Mouse (Mus musculus): ENCODE measurements around the gene Scd1.
A peak's percentile ranks its signal among the peaks of the same experiment; 100 is the strongest.

The Scd1 gene

GRCm38 (mm10) chr19:44364029-44364428 is 43.6 kb downstream of the Scd1 start:
- peak; percentile 17 to 34 for DNase-seq (ENCODE audit: low spot score in 2 of 2)

- DNase-seq (ENCODE audit: low spot score in 2 of 2), result peak; percentile 70 to 75
Observed at GRCm38 (mm10) chr19:44363529-44363928, 44.1 kb downstream of the Scd1 start.

GRCm38 (mm10) chr19:44358700-44359099 is 49.0 kb downstream of the Scd1 start:
- no peak for DNase-seq (ENCODE audit: low spot score in 2 of 2)

GRCm38 (mm10) chr19:44351756-44352155 is 55.9 kb downstream of the Scd1 start:
- DNase-seq (ENCODE audit: low spot score in 2 of 2), result no peak

- DNase-seq (ENCODE audit: low spot score in 2 of 2), result no peak
Observed at GRCm38 (mm10) chr19:44349689-44350088, 58.0 kb downstream of the Scd1 start.
